Mouse (Mus musculus) gonadal fat pad, adult 2 months (tissue): ENCODE measurements around the gene Morn4. TPM values are rescaled to one million over a fixed set of nuclear protein-coding genes. Genes with fewer than 3 reads are reported as not detected.

ENCODE experiments used
- DNase-seq: peaks from one replicate; pipeline ENCODE4 v3.0.0-alpha.2; 2012; ENCODE audit warnings: low read depth
- polyA plus RNA-seq: library from polyadenylated mRNA; depleted of rRNA; stranded (reverse); fragments of >200 nt; gene quantifications from 2 replicates; pipeline ENCODE4 v1.2.3, GENCODE M21; 2012; rRNA removed

The Morn4 gene
- polyA plus RNA-seq = 20.2 and 22.4 TPM in 2 replicates

- no peak for DNase-seq
Observed at GRCm38 (mm10) chr19:42086166-42086565, at the start of gene Morn4. Morn4 (minus strand) TSS chr19:42086357.

GRCm38 (mm10) chr19:42135070-42135469 lies 48.9 kb upstream of the Morn4 start:
- DNase-seq = no peak

GRCm38 (mm10) chr19:42131101-42131500 lies 44.9 kb upstream of the Morn4 start:
- DNase-seq = no peak

- no peak for DNase-seq
Observed at GRCm38 (mm10) chr19:42130294-42130606, 44.1 kb upstream of the Morn4 start.

- no peak for DNase-seq
Observed at GRCm38 (mm10) chr19:42129509-42130293, 43.5 kb upstream of the Morn4 start.

GRCm38 (mm10) chr19:42128787-42129508 lies 42.8 kb upstream of the Morn4 start, which contains the start of gene Avpi1:
Avpi1 (minus strand) TSS chr19:42129059.
- DNase-seq = no peak

- no peak for DNase-seq
Observed at GRCm38 (mm10) chr19:42128052-42128740, 42.0 kb upstream of the Morn4 start.

- no peak for DNase-seq
Observed at GRCm38 (mm10) chr19:42127024-42127423, 40.9 kb upstream of the Morn4 start.

GRCm38 (mm10) chr19:42126219-42126605 lies 40.1 kb upstream of the Morn4 start:
- DNase-seq = no peak

- DNase-seq = no peak
Observed at GRCm38 (mm10) chr19:42125501-42126218, 39.5 kb upstream of the Morn4 start.

- no peak for DNase-seq
Observed at GRCm38 (mm10) chr19:42124684-42125083, 38.5 kb upstream of the Morn4 start.

- no peak for DNase-seq
Observed at GRCm38 (mm10) chr19:42120451-42120850, 34.3 kb upstream of the Morn4 start.

- no peak for DNase-seq
Observed at GRCm38 (mm10) chr19:42118596-42118995, 32.4 kb upstream of the Morn4 start.

GRCm38 (mm10) chr19:42118142-42118541 lies 32.0 kb upstream of the Morn4 start:
- DNase-seq = no peak

GRCm38 (mm10) chr19:42115783-42116335 lies 29.7 kb upstream of the Morn4 start:
- no peak for DNase-seq

GRCm38 (mm10) chr19:42104681-42105080 lies 18.5 kb upstream of the Morn4 start:
- DNase-seq = no peak

- no peak for DNase-seq
Observed at GRCm38 (mm10) chr19:42099406-42099805, 13.2 kb upstream of the Morn4 start.

GRCm38 (mm10) chr19:42090637-42091141 lies 4.5 kb upstream of the Morn4 start:
- no peak for DNase-seq

- DNase-seq = peak; percentile 96
Observed at GRCm38 (mm10) chr19:42089748-42090595, 3.8 kb upstream of the Morn4 start, which contains the start of gene Pi4k2a. Pi4k2a (plus strand) TSS chr19:42090470.

GRCm38 (mm10) chr19:42089103-42089747 lies 3.1 kb upstream of the Morn4 start:
- no peak for DNase-seq
